Mouse (Mus musculus) lung, postnatal 0 days (tissue): ENCODE results near the gene Mmp27.

Experiments used
- CTCF ChIP-seq: IDR thresholded peaks from 2 replicates; pipeline ENCODE4 v1.5.1; 2016; ENCODE audit warnings: antibody characterized with exemption, mild to moderate bottlenecking
- EP300 ChIP-seq: IDR thresholded peaks from 2 replicates; pipeline ENCODE4 v1.6.1; 2016; ENCODE audit warnings: antibody characterized with exemption, mild to moderate bottlenecking, control low read depth

GRCm38 (mm10) chr9:7572188-7572587 lies 992 bp downstream of the Mmp27 start:
- TF ChIP-seq CTCF (no peak), EP300 (no peak)
